36 mouse cellular contexts compared by ENCODE assay signal in genomic region chr15:103488336-103488735, GRCm38 (mm10). TPM values are rescaled to one million over a fixed set of nuclear protein-coding genes. Genes with fewer than 3 reads are reported as not detected.
DNase-seq lines count a peak whose midpoint lies in the region; ATAC-seq and TF ChIP-seq lines count a peak whose summit lies in the region.
"Had no signal": no experiment of that assay in that cellular context is flagged by ENCODE, and none has a peak within 500 bp of the region (broad histone marks: within the 10 kb centered on the region; RNA-seq: fewer than 3 reads in every experiment).

No protein-coding gene starts in this region.

- H3K4me3 ChIP-seq in embryonic facial prominence, embryonic 15.5 days (replicated peaks) = no peak overlapping the region
- H3K4me3 ChIP-seq in embryonic facial prominence, embryonic 10.5 days = no peak overlapping the region
- no peak overlapping the region for H3K4me3 ChIP-seq in stomach, postnatal 0 days (ENCODE audit: low read depth, low read length)
- H3K4me3 ChIP-seq: gastrocnemius, adult 2 months; heart, adult 2 months; heart, embryonic 10.5 days; heart, embryonic 13.5 days had no signal

- no peaks in the 10 kb centered on the region for H3K9me3 ChIP-seq in embryonic facial prominence, embryonic 15.5 days (replicated peaks)
- no peaks in the 10 kb centered on the region for H3K9me3 ChIP-seq in embryonic facial prominence, embryonic 10.5 days
- no peaks in the 10 kb centered on the region for H3K9me3 ChIP-seq in stomach, postnatal 0 days (ENCODE audit: control insufficient read depth, low read length)
- H3K9me3 ChIP-seq: heart, embryonic 10.5 days; heart, embryonic 13.5 days had no signal

- no peak for ATAC-seq in embryonic facial prominence, embryonic 15.5 days (ENCODE audit: insufficient number of reproducible peaks, low FRiP score, low TSS enrichment, low read depth)
- no peak for ATAC-seq in stomach, postnatal 0 days (ENCODE audit: low FRiP score, low TSS enrichment)
- no peak for ATAC-seq in granulocyte monocyte progenitor cell, adult 5-6 weeks (replicated peaks; ENCODE audit: poor library complexity, severe bottlenecking)
- ATAC-seq: forebrain, embryonic 14.5 days; forebrain, postnatal 0 days; hindbrain, postnatal 0 days; inflammation-experienced regulatory T-cells, adult 6 months; intestine, embryonic 16.5 days had no signal

- 0 out of 2 replicates have a peak overlapping the region, but pooled peaks have one; percentile 11 for H3K27ac ChIP-seq in embryonic facial prominence, embryonic 15.5 days (replicated peaks)
- H3K27ac ChIP-seq in embryonic facial prominence, embryonic 10.5 days (replicated peaks) = no peak overlapping the region
- H3K27ac ChIP-seq in stomach, postnatal 0 days (replicated peaks) = 0 out of 2 replicates have a peak overlapping the region, but pooled peaks have one; percentile 8
- H3K27ac ChIP-seq: gastrocnemius, adult 2 months; heart, adult 2 months; heart, embryonic 10.5 days; heart, embryonic 13.5 days; hindbrain, embryonic 14.5 days; hindbrain, postnatal 0 days had no signal

- TF ChIP-seq CTCF in stomach, postnatal 0 days (IDR thresholded peaks at IDR 0.05; ENCODE audit: low read depth) = no peak

- no peaks in the 10 kb centered on the region for H3K4me1 ChIP-seq in embryonic facial prominence, embryonic 15.5 days
- peaks cover 14% of the 10 kb centered on the region for H3K4me1 ChIP-seq in embryonic facial prominence, embryonic 10.5 days
- H3K4me1 ChIP-seq in stomach, postnatal 0 days (replicated peaks; ENCODE audit: control insufficient read depth, insufficient read depth) = 0 out of 2 replicates have a peak, but pooled peaks cover 5% of the 10 kb centered on the region
- H3K4me1 ChIP-seq: heart, embryonic 10.5 days had no signal

- TF ChIP-seq EP300 in stomach, postnatal 0 days (optimal IDR thresholded peaks at IDR 0.05) = no peak

- H3K4me2 ChIP-seq in embryonic facial prominence, embryonic 15.5 days (replicated peaks) = no peak overlapping the region
- H3K4me2 ChIP-seq in stomach, postnatal 0 days (replicated peaks; ENCODE audit: low read depth) = no peak overlapping the region
- H3K4me2 ChIP-seq: heart, embryonic 13.5 days; hindbrain, embryonic 14.5 days had no signal

- H3K36me3 ChIP-seq in embryonic facial prominence, embryonic 15.5 days = no peaks in the 10 kb centered on the region
- H3K36me3 ChIP-seq in embryonic facial prominence, embryonic 10.5 days (replicated peaks) = no peaks in the 10 kb centered on the region
- no peaks in the 10 kb centered on the region for H3K36me3 ChIP-seq in stomach, postnatal 0 days (ENCODE audit: control insufficient read depth, insufficient read depth, low read length)
- H3K36me3 ChIP-seq: heart, embryonic 10.5 days; heart, embryonic 13.5 days had no signal

- 55% methylated on average over 4 of the region's 4 CpGs for whole genome bisulfite sequencing in embryonic facial prominence, embryonic 15.5 days
- WGBS in embryonic facial prominence, embryonic 10.5 days = 73% methylated on average over 4 of the region's 4 CpGs
- WGBS in stomach, postnatal 0 days = 32% methylated on average over 4 of the region's 4 CpGs

- no peaks in the 10 kb centered on the region for H3K27me3 ChIP-seq in embryonic facial prominence, embryonic 15.5 days
- H3K27me3 ChIP-seq in embryonic facial prominence, embryonic 10.5 days (replicated peaks; ENCODE audit: low read depth, poor library complexity, severe bottlenecking) = no peaks in the 10 kb centered on the region
- no peaks in the 10 kb centered on the region for H3K27me3 ChIP-seq in stomach, postnatal 0 days (ENCODE audit: control insufficient read depth, insufficient read depth, low read length)
- H3K27me3 ChIP-seq: heart, embryonic 13.5 days had no signal

- DNase-seq in adrenal gland, adult 2 months = peak; percentile 36
- no peak for DNase-seq in adrenal gland, adult 8-10 months
- no peak for DNase-seq in embryonic facial prominence, embryonic 10.5 days (ENCODE audit: low spot score)
- peak; percentile 27 for DNase-seq in adrenal gland, postnatal 25 days
- DNase-seq in stomach, postnatal 0 days (ENCODE audit: low spot score) = no peak
- DNase-seq in spleen, postnatal 4 days (ENCODE audit: low spot score in 2 of 2) = no peak
- DNase-seq: B cell, adult 2 months; cerebellum, adult 11-12 months; cerebellum, adult 8-10 months; cerebellum, postnatal 10 days; cerebellum, postnatal 36 days; embryo, embryonic 11 days; forebrain, postnatal 0 days; gastrocnemius, adult 2 months; gastrocnemius, postnatal 25 days; heart, adult 2 months; heart, postnatal 14 days; heart, postnatal 4 days had no signal

- H3K9ac ChIP-seq in embryonic facial prominence, embryonic 15.5 days = no peak overlapping the region
- H3K9ac ChIP-seq in stomach, postnatal 0 days (ENCODE audit: low read length) = no peak overlapping the region
- H3K9ac ChIP-seq: forebrain, postnatal 0 days; heart, embryonic 13.5 days; hindbrain, embryonic 14.5 days had no signal

RNA-seq across cellular contexts. Expression of gene Pde1b, which starts 14.5 kb away (rescaled TPM):
- total RNA-seq in adrenal gland, adult 2 months (2021) = 10 to 100 TPM in 1 of 2 experiments, 1 to 10 TPM in 1; 6.8 to 10.4 TPM
- 2.7 and 3.7 TPM in 2 replicates for polyA plus RNA-seq in adrenal gland, adult 2 months (2012; rRNA removed)
- 10 to 100 TPM in 2 of 4 experiments, 1 to 10 TPM in 2; 6.0 to 15.8 (median 10.5) TPM for total RNA-seq in adrenal gland, adult 8-10 months (2022)
- 7.1 TPM in 2 replicates for polyA plus RNA-seq in embryonic facial prominence, embryonic 15.5 days (2015; fragmentation: Nextera tagmentation; extraction: Ambion mirVana)
- polyA plus RNA-seq in embryonic facial prominence, embryonic 10.5 days (2016; fragmentation: Nextera tagmentation; extraction: Ambion mirVana) = 6.0 and 10.4 TPM in 2 replicates
- 5.2 and 8.1 TPM in 2 replicates for total RNA-seq in adrenal gland, postnatal 25 days (2021)
- 5.0 and 5.8 TPM in 2 replicates for polyA plus RNA-seq in stomach, postnatal 0 days (2015; fragmentation: Nextera tagmentation; extraction: Ambion mirVana)
- 6.6 and 7.2 TPM in 2 replicates for total RNA-seq in granulocyte monocyte progenitor cell, adult 5-6 weeks (2014; fragmentation: Nextera tagmentation)
- total RNA-seq in granulocyte monocyte progenitor cell, adult 5-6 weeks (2017) = 2.3 and 3.3 TPM in 2 replicates

RNA-seq across cellular contexts. Expression of gene Nckap1l, which starts 34.7 kb away (rescaled TPM):
- 1 to 10 TPM; 4.7 to 6.5 TPM for total RNA-seq in adrenal gland, adult 2 months (2021)
- 2.6 and 3.5 TPM in 2 replicates for polyA plus RNA-seq in adrenal gland, adult 2 months (2012; rRNA removed)
- 10 to 100 TPM in 2 of 4 experiments, 1 to 10 TPM in 2; 4.8 to 13.3 (median 8.7) TPM for total RNA-seq in adrenal gland, adult 8-10 months (2022)
- 3.9 and 4.9 TPM in 2 replicates for polyA plus RNA-seq in embryonic facial prominence, embryonic 15.5 days (2015; fragmentation: Nextera tagmentation; extraction: Ambion mirVana)
- polyA plus RNA-seq in embryonic facial prominence, embryonic 10.5 days (2016; fragmentation: Nextera tagmentation; extraction: Ambion mirVana) = 1.1 and 1.3 TPM in 2 replicates
- total RNA-seq in adrenal gland, postnatal 25 days (2021) = 2.5 and 3.0 TPM in 2 replicates
- polyA plus RNA-seq in stomach, postnatal 0 days (2015; fragmentation: Nextera tagmentation; extraction: Ambion mirVana) = 1.5 and 1.6 TPM in 2 replicates
- total RNA-seq in granulocyte monocyte progenitor cell, adult 5-6 weeks (2014; fragmentation: Nextera tagmentation) = 77.4 and 94.2 TPM in 2 replicates
- total RNA-seq in granulocyte monocyte progenitor cell, adult 5-6 weeks (2017) = 106 and 107 TPM in 2 replicates

RNA-seq across cellular contexts. Expression of gene Gtsf2, which starts 40.1 kb away (rescaled TPM):
- not detected for total RNA-seq in adrenal gland, adult 2 months (2021)
- polyA plus RNA-seq in adrenal gland, adult 2 months (2012; rRNA removed) = not detected in 2 replicates
- total RNA-seq in adrenal gland, adult 8-10 months (2022) = not detected
- polyA plus RNA-seq in embryonic facial prominence, embryonic 15.5 days (2015; fragmentation: Nextera tagmentation; extraction: Ambion mirVana) = not detected in 2 replicates
- not detected in 2 replicates for polyA plus RNA-seq in embryonic facial prominence, embryonic 10.5 days (2016; fragmentation: Nextera tagmentation; extraction: Ambion mirVana)
- total RNA-seq in adrenal gland, postnatal 25 days (2021) = not detected in 2 replicates
- not detected in 2 replicates for polyA plus RNA-seq in stomach, postnatal 0 days (2015; fragmentation: Nextera tagmentation; extraction: Ambion mirVana)
- total RNA-seq in granulocyte monocyte progenitor cell, adult 5-6 weeks (2014; fragmentation: Nextera tagmentation) = 0.86 TPM in 1 of 2 replicates, not detected in the other
- not detected in 2 replicates for total RNA-seq in granulocyte monocyte progenitor cell, adult 5-6 weeks (2017)
- total RNA-seq: forebrain, postnatal 0 days; gastrocnemius, adult 2 months; gastrocnemius, postnatal 25 days; heart, adult 2 months; heart, postnatal 14 days; heart, postnatal 4 days; hindbrain, postnatal 0 days; MEL had no signal
- polyA plus RNA-seq: brain, embryonic 14.5 days; cortical plate, adult 2 months; embryonic facial prominence, embryonic 11.5 days; embryonic facial prominence, embryonic 14.5 days; forebrain, embryonic 14.5 days; forebrain, postnatal 0 days; frontal cortex, adult 2 months; heart, adult 2 months; heart, embryonic 10.5 days; heart, embryonic 13.5 days; heart, embryonic 16.5 days; hindbrain, embryonic 11.5 days; hindbrain, embryonic 14.5 days; inflammation-experienced regulatory T-cells, adult 6 months; intestine, embryonic 16.5 days had no signal

RNA-seq across cellular contexts. Expression of gene Ppp1r1a, which starts 49.5 kb away (rescaled TPM):
- total RNA-seq in adrenal gland, adult 2 months (2021) = 10 to 100 TPM; 24.4 to 39.6 TPM
- polyA plus RNA-seq in adrenal gland, adult 2 months (2012; rRNA removed) = 41.3 and 88.5 TPM in 2 replicates
- 10 to 100 TPM in 3 of 4 experiments, 1 to 10 TPM in 1; 5.1 to 14.2 (median 12.8) TPM for total RNA-seq in adrenal gland, adult 8-10 months (2022)
- polyA plus RNA-seq in embryonic facial prominence, embryonic 15.5 days (2015; fragmentation: Nextera tagmentation; extraction: Ambion mirVana) = 13.8 and 15.9 TPM in 2 replicates
- polyA plus RNA-seq in embryonic facial prominence, embryonic 10.5 days (2016; fragmentation: Nextera tagmentation; extraction: Ambion mirVana) = 14.3 and 16.4 TPM in 2 replicates
- 9.2 and 10.1 TPM in 2 replicates for total RNA-seq in adrenal gland, postnatal 25 days (2021)
- 7.1 and 7.7 TPM in 2 replicates for polyA plus RNA-seq in stomach, postnatal 0 days (2015; fragmentation: Nextera tagmentation; extraction: Ambion mirVana)
- total RNA-seq in granulocyte monocyte progenitor cell, adult 5-6 weeks (2014; fragmentation: Nextera tagmentation) = not detected in 2 replicates
- not detected in 2 replicates for total RNA-seq in granulocyte monocyte progenitor cell, adult 5-6 weeks (2017)
- total RNA-seq: MEL had no signal

RNA-seq across cellular contexts. Expression of gene Gtsf1, which starts 58.1 kb away (rescaled TPM):
- total RNA-seq in adrenal gland, adult 2 months (2021) = not detected
- polyA plus RNA-seq in adrenal gland, adult 2 months (2012; rRNA removed) = not detected in 2 replicates
- not detected for total RNA-seq in adrenal gland, adult 8-10 months (2022)
- polyA plus RNA-seq in embryonic facial prominence, embryonic 15.5 days (2015; fragmentation: Nextera tagmentation; extraction: Ambion mirVana) = not detected in 2 replicates
- not detected in 2 replicates for polyA plus RNA-seq in embryonic facial prominence, embryonic 10.5 days (2016; fragmentation: Nextera tagmentation; extraction: Ambion mirVana)
- total RNA-seq in adrenal gland, postnatal 25 days (2021) = not detected in 2 replicates
- not detected in 2 replicates for polyA plus RNA-seq in stomach, postnatal 0 days (2015; fragmentation: Nextera tagmentation; extraction: Ambion mirVana)
- total RNA-seq in granulocyte monocyte progenitor cell, adult 5-6 weeks (2014; fragmentation: Nextera tagmentation) = not detected in 2 replicates
- not detected in 2 replicates for total RNA-seq in granulocyte monocyte progenitor cell, adult 5-6 weeks (2017)
- total RNA-seq: forebrain, postnatal 0 days; gastrocnemius, adult 2 months; gastrocnemius, postnatal 25 days; heart, adult 2 months; hindbrain, postnatal 0 days had no signal
- polyA plus RNA-seq: brain, embryonic 14.5 days; embryonic facial prominence, embryonic 14.5 days; forebrain, embryonic 11.5 days; forebrain, embryonic 14.5 days; forebrain, postnatal 0 days; hindbrain, embryonic 11.5 days; hindbrain, embryonic 14.5 days; intestine, embryonic 16.5 days had no signal

Comparison
In these comparisons a context has a peak if more than half of its experiments do, and no peak if none do; other contexts are left out.
1. DNase-seq: peak in adrenal gland, adult 2 months (single experiment) and adrenal gland, postnatal 25 days (single experiment); none in adrenal gland, adult 8-10 months (single experiment), embryonic facial prominence, embryonic 10.5 days (single experiment), stomach, postnatal 0 days (single experiment) and spleen, postnatal 4 days (0 of 2).
2. RNA of gene Nckap1l, which starts 34.7 kb away (total RNA-seq): 77.4 to 107 TPM in granulocyte monocyte progenitor cell, adult 5-6 weeks; 4.8 to 13.3 TPM in adrenal gland, adult 8-10 months, 4.7 to 6.5 TPM in adrenal gland, adult 2 months and 2.5 to 3.0 TPM in adrenal gland, postnatal 25 days; every median in the first group is over 4 times any median in the second.